In the genomic region with DNA sequence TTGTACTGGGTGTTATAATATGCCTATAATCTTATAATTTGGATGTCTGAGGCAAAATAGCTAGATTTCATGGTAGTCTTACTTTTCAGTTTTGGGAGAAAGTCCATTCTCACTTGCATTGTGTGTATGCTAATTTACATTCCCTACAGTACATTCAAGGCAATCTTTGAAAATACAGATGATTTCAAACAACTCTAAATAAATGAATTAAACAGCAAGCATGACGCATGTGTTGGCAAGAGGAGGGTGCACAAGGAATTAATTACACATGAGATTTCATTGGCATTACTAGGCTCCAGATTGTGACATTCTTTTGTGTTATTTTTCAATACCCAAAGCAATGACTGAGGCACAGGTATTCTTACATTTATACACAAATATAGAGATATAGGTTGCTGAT, we compare ENCODE assay signal across 29 mouse cellular contexts.
"Had no signal": no experiment of that assay in that cellular context is flagged by ENCODE, and none has a peak within 500 bp of the region (broad histone marks: within the 10 kb centered on the region; RNA-seq: fewer than 3 reads in every experiment).

No protein-coding gene starts in this region.

- ATAC-seq: hindbrain, postnatal 0 days; intestine, embryonic 16.5 days had no signal

- H3K4me3 ChIP-seq: gastrocnemius, adult 2 months; heart, adult 2 months; heart, embryonic 13.5 days; heart, embryonic 15.5 days; hindbrain, embryonic 13.5 days; hindbrain, embryonic 15.5 days; kidney, embryonic 15.5 days; layer of hippocampus, adult 2 months; left cerebral cortex, adult 2 months; limb, embryonic 10.5 days; limb, embryonic 12.5 days; liver, embryonic 13.5 days; liver, embryonic 15.5 days had no signal

- DNase-seq: gastrocnemius, adult 2 months; gastrocnemius, postnatal 10 days; gastrocnemius, postnatal 25 days; heart, adult 11 months; heart, adult 2 months; heart, postnatal 14 days; heart, postnatal 36 days; kidney, adult 11 months; kidney, adult 2 months; kidney, adult 9 months; kidney, postnatal 10 days; kidney, postnatal 25 days; kidney, postnatal 4 days; liver; liver, embryonic 13.5 days had no signal

- H3K4me1 ChIP-seq: heart, embryonic 13.5 days; heart, embryonic 15.5 days; hindbrain, embryonic 13.5 days; hindbrain, embryonic 15.5 days; kidney, embryonic 15.5 days; limb, embryonic 10.5 days; limb, embryonic 12.5 days; liver, embryonic 13.5 days; liver, embryonic 15.5 days had no signal

- H3K36me3 ChIP-seq: heart, embryonic 13.5 days; heart, embryonic 15.5 days; hindbrain, embryonic 13.5 days; hindbrain, embryonic 15.5 days; kidney, embryonic 15.5 days; limb, embryonic 10.5 days; limb, embryonic 12.5 days; liver, embryonic 13.5 days; liver, embryonic 15.5 days had no signal

- H3K9ac ChIP-seq: heart, embryonic 13.5 days; heart, embryonic 15.5 days; hindbrain, embryonic 13.5 days; hindbrain, embryonic 15.5 days; kidney, embryonic 15.5 days; limb, embryonic 12.5 days; liver, embryonic 13.5 days; liver, embryonic 15.5 days had no signal

- H3K27me3 ChIP-seq: heart, embryonic 13.5 days; heart, embryonic 15.5 days; hindbrain, embryonic 13.5 days; hindbrain, embryonic 15.5 days; kidney, embryonic 15.5 days; limb, embryonic 12.5 days; liver, embryonic 13.5 days; liver, embryonic 15.5 days had no signal

- H3K27ac ChIP-seq: gastrocnemius, adult 2 months; heart, adult 2 months; heart, embryonic 13.5 days; heart, embryonic 15.5 days; hindbrain, embryonic 13.5 days; hindbrain, embryonic 15.5 days; hindbrain, postnatal 0 days; kidney, embryonic 15.5 days; layer of hippocampus, adult 2 months; left cerebral cortex, adult 2 months; limb, embryonic 10.5 days; limb, embryonic 12.5 days; liver, embryonic 13.5 days; liver, embryonic 15.5 days had no signal

- H3K9me3 ChIP-seq: heart, embryonic 13.5 days; heart, embryonic 15.5 days; hindbrain, embryonic 13.5 days; hindbrain, embryonic 15.5 days; kidney, embryonic 15.5 days; limb, embryonic 10.5 days; limb, embryonic 12.5 days; liver, embryonic 13.5 days; liver, embryonic 15.5 days had no signal

- H3K4me2 ChIP-seq: heart, embryonic 11.5 days; heart, embryonic 13.5 days; heart, embryonic 15.5 days; hindbrain, embryonic 13.5 days; hindbrain, embryonic 15.5 days; kidney, embryonic 15.5 days; limb, embryonic 12.5 days; liver, embryonic 11.5 days; liver, embryonic 13.5 days; liver, embryonic 15.5 days had no signal
